Mouse (Mus musculus) kidney, postnatal 4 days (tissue): ENCODE results near the gene Fryl.

Source experiments
- DNase-seq, 2 experiments: peaks; one replicate each; pipeline ENCODE4 v3.0.0; 2021; ENCODE audit warnings: mixed read lengths in 2 of 2

Fryl gene

GRCm38 (mm10) chr5:73256352-73257065 is at the start of gene Fryl:
TSS of gene Fryl (minus strand) at chr5:73256619.
- peak; percentile 99 to 100 for DNase-seq

DNA sequence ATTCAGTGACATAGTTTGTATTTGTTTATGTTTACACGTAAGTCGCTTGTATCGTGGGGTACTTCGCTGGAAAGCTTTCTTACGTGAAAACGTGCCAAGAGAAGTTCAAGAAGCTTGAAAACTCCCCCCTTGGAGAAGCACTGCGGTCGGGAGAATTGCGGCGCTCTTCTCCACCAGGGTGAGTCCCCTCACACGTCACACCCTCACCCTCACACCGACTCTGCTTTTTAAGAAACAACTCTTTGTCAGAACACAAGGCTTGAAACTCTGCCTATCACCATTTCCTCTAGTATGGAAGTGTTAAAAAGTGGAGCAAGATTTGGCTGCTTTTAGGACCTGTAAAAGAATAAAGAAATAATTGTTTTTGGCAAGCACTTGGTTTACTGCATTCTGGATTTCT is 48.1 kb upstream of the Fryl start:
- no peak for DNase-seq

GRCm38 (mm10) chr5:73301601-73302307 is 45.3 kb upstream of the Fryl start:
- no peak for DNase-seq

DNA sequence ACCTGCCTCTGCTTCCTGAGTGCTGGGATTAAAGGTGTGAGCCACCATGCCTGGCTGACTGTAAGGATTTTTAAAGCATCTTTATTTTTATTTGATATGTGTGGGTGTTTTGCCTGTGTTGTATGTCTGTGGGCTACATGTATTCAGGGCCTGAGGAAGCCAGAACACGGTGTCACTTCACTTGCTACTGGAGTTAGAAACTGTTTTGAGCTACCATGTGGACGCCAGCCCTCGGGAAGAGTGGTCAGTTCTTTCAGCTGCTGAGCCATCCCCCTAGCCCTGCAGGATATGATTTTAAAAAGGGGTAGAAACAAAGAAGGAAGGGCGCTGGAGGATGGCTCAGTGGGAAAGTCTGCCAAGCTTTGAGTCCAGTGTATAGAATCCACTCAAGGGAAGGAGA is 39.5 kb upstream of the Fryl start:
- DNase-seq, result no peak

DNA sequence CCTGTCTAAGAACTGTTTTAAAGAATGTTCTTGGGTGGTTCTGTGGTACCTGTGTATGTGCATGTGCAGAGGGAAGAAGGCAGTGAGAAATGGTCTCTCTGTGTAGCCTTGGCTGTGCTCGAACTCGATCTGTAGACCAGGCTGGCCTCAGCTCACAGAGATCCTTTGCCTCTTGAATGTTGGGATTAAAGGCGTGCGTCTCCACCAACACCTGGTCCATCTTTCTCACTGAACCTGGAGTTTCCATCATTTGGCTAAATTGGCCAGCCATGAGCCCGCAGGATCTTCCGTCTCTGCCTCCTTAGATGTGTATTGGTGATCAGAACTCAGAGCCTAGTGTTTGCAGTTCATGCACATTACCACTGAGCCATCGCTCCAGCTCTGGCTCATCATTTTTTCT is 38.6 kb upstream of the Fryl start:
- no peak for DNase-seq

- DNase-seq, result no peak
Observed at GRCm38 (mm10) chr5:73293458-73293827, 37.0 kb upstream of the Fryl start.

DNA sequence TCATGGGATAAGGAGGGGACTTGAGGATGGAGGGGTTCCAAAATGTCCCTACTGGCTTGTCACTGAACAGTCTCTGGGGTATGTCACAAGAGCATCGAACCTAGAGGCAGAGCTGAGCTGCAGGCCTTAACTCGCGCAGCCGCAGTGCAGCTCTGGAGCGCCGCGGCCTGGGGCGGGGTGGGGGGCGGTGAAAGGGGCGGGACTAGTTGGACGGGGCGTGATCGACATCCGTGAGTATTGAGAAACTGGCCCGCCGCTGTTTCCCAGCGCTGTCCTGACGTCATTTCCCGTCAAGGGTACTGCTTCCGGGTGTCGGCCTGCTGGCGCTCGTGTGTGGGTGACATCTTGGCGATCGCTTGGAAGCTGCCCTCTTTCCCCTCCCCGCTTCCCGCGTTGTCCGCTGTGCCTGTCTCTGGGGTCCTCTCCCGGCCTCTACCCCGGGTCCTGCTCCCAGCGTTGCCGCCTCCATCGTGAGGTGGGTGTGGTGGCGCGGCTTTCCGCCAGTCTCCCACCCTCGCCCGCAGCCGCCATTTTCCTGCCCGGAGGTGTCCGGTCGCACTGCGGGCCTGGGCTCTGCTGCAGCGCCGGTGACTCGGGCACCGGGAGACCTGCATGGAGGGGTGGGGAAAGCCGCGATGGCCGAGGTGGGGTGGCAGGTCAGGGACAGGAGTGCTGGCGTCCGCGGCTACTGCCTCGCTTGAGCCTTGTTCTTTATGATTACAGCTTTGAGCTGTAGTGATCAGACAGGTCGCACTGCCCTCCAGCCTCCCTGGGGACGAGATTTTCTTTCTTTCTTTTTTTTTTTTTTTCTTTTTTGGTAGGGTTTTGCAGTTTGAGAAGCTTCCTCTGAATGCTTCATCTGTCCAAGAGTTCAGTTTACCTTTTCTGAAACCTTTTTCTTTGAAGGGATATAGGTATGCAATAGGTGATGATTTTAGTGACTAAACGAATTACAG is 36.4 kb upstream of the Fryl start, which contains the start of gene Ociad1:
TSS of gene Ociad1 (plus strand) at position 283 of the 956 bp plus-strand sequence.
- peak; percentile 95 to 97 for DNase-seq

GRCm38 (mm10) chr5:73289900-73290299 is 33.5 kb upstream of the Fryl start:
- DNase-seq, result no peak

DNA sequence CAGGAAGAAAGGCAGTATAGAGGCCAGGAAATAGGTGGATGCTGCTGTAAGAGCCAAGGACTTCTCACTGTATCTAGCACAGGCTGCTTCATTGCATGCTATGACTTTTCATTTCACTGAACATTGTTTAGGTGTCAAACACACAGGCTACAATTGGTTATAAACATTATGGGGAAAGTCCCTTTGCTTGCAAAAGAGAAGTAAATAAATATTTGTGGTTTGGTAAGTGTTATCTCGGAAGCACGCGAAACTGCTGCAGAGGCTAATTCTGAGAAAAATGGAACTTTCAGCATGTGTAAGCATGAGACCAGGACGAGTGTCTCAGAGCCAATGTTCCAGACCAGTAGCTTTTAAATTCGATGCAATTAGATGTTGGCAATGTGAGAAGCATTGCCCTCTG is 30.2 kb upstream of the Fryl start:
- DNase-seq, result no peak

- DNase-seq, result no peak
Observed at GRCm38 (mm10) chr5:73285470-73285978, 29.1 kb upstream of the Fryl start.

DNA sequence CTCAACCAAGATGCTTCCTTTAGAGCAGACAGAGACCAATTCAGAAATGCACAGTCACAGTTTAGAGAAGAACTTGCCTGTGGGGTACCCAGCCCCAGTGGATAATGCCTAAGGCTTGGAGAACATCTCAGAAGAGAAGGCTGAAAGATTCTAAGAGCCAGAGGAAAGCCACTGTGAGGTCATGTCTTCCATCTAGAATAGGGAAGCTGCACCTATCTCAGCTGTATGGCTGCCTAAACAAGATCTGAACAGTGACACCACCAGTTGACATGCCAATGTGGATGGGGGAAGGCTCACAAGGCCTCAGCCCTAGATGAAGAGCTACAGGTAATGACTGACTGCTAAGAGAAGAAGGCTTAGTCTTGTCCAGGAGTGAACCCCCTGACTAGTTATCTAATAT is 27.6 kb upstream of the Fryl start:
- no peak for DNase-seq

DNA sequence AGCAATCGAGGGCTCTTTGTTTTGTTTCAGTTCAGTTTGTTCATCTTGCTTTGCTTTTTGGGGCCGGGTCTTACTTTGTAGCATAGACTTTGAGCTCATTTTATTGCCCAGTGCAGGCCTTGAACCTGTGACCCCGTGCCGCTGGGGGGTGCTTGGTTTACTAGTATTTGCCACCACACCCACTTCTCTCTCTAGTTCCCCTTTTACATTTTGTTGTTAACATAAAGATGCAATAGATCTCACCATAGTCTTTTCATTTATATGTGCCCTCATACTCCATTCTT is 24.1 kb upstream of the Fryl start:
- DNase-seq, result no peak

- no peak for DNase-seq
Observed at GRCm38 (mm10) chr5:73279732-73280566, 23.5 kb upstream of the Fryl start.

- no peak for DNase-seq
Observed at GRCm38 (mm10) chr5:73279190-73279589, 22.8 kb upstream of the Fryl start.

DNA sequence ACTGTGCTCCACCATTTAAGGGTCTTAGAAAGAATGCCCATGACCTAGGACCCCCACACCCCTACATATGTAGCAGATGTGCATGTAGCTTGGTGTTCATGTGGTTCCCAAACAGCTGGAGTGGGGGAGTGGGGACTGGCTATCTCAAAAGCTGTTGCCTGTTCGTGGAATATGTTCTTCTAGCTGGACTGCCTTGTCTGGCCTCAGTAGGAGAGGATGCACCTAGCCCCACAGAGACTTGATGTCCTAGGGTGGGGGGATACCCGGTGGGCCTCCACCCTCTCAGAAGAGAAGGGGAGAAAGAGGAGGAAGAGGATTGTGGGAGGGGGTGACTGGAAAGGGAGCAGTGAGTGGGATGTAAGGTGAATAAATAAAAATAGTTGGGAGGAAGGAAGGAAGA is 18.5 kb upstream of the Fryl start:
- no peak for DNase-seq

- DNase-seq, result no peak
Observed at GRCm38 (mm10) chr5:73273171-73273570, 16.8 kb upstream of the Fryl start.

GRCm38 (mm10) chr5:73270612-73271011 is 14.2 kb upstream of the Fryl start:
- DNase-seq, result no peak

GRCm38 (mm10) chr5:73268636-73269213 is 12.3 kb upstream of the Fryl start:
- peak in 1 of 2 experiments; percentile 13 for DNase-seq

DNA sequence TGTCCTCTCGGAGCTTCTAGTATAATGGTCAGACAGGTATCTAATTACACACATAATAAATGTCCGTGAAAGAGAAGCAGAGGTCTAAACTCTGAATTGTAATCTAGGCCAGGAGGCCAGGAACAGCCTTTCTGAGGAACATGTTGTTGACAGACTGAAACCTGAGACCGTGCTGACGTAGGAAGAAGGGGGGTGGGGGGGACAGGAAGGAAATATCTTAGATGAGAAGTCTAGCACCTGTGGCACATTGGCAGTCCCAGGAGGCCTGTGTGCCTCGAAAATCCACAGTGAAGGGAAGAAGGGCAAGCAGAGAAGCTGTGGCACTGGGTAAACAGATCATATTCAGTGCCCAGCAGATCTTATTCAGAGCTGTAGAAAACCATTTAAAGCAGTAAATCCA is 9.0 kb upstream of the Fryl start:
- DNase-seq, result peak in 1 of 2 experiments; percentile 22

DNA sequence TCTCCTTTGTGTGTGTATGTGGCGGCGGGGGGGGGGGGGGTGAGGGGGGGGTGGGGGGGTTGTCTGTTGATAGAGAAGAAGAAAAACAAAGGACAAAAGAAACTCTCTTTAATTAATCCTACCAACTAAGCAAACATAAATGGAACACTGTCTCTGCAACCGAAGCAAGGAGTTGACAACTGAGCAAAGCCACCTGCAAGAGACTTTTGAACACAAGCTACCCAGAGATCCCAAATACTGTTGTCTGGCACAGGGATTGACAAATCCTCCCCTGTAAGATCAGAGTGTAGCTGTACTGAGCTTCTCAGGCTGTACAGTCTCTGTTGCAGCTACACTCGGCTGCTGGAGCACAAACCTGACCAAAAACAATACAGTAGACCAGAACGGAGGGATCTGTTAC is 7.7 kb upstream of the Fryl start:
- DNase-seq, result no peak

GRCm38 (mm10) chr5:73257723-73258122 is 1.3 kb upstream of the Fryl start:
- DNase-seq, result no peak

DNA sequence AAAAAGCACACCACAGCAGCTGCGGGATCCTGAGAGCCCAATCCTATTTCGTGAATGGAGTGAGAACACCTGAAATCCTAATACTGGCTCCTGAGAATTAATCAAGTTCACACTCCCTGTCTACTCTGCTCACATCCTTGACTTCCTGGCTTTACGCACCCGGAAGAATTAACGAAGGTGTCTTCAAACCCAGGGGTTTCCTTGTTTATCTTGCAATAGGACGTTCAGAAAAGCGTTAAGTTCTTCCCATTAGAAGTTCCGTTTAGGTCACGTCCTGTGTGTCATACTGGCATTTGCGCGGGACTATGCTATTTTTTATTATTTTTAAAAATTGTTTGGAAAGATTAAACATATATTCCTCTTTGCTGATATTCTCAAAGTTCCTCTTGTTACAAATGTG is 677 bp upstream of the Fryl start:
- no peak for DNase-seq
